Mouse (Mus musculus): Measurements from ENCODE around the gene Man1a2. TPM values are rescaled to one million over a fixed set of nuclear protein-coding genes. Genes with fewer than 3 reads are reported as not detected.

Man1a2 gene
- polyA plus RNA-seq, 1 experiment from 2014 or later = 39.1 TPM

DNA sequence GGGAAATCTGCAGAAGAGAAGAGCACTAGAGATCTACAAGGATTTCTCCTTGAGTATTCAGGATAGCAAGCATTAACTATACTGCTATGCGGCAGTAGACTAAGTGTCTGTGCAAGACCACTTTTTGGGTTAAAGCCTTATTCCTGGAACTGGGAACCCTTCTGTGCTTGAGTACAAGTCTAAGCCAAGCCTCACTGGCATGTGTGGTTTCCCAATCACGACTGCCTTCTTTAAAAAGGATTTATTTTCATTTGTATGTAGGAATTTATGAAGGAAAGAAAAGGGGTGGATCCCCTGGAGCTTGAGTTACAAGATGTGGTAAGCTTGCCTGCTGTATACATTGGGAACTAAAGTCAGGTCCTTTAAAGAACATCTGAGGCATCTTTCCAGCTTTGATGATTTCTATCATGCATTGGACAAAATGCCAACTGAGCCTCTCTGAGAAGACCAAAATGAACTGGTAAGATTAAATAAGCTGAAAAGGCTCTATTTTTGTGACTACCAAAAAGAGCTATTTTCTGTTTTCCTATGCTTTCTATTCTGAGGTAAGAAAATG lies 86.0 kb downstream of the Man1a2 start:
- H3K4me2 ChIP-seq (replicated peaks) = no peak overlapping the region
- no peak overlapping the region for H3K9ac ChIP-seq (replicated peaks)
- H3K9me3 ChIP-seq = no peaks in the 10 kb centered on the region
- 90% methylated on average over 2 of the region's 2 CpGs for WGBS
- no peak overlapping the region for H3K27ac ChIP-seq (replicated peaks)
- no peaks in the 10 kb centered on the region for H3K36me3 ChIP-seq
- no peak for ATAC-seq (replicated peaks)
- no peak overlapping the region for H3K4me3 ChIP-seq
- H3K27me3 ChIP-seq = no peaks in the 10 kb centered on the region
- no peaks in the 10 kb centered on the region for H3K4me1 ChIP-seq

DNA sequence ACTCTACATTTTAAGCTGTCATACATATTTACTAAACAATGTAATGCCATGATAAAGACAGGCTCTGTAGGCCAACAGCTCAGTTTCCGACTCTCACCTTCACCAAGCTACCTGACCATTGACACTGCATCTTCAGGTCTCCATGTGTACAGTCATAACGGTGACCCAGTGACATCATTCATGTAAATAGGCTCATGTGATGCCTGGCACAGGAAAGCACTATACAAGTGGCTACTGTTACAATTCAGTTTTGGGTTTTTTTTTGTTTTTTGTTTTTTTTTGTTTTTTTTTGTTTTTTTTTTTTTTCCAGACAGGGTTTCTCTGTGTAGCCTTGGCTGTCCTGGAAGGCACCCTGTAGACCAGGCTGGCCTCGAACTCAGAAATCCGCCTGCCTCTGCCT lies 94.2 kb downstream of the Man1a2 start:
- H3K9ac ChIP-seq (replicated peaks) = no peak overlapping the region
- H3K27ac ChIP-seq (replicated peaks) = no peak overlapping the region
- ATAC-seq (replicated peaks) = no peak
- WGBS = 91% methylated on average over 4 of the region's 4 CpGs
- H3K9me3 ChIP-seq = no peaks in the 10 kb centered on the region
- no peaks in the 10 kb centered on the region for H3K27me3 ChIP-seq
- H3K36me3 ChIP-seq = 0 out of 2 replicates have a peak, but pooled peaks cover 2% of the 10 kb centered on the region
- H3K4me2 ChIP-seq (replicated peaks) = no peak overlapping the region
- H3K4me3 ChIP-seq = no peak overlapping the region
- H3K4me1 ChIP-seq = no peaks in the 10 kb centered on the region

DNA sequence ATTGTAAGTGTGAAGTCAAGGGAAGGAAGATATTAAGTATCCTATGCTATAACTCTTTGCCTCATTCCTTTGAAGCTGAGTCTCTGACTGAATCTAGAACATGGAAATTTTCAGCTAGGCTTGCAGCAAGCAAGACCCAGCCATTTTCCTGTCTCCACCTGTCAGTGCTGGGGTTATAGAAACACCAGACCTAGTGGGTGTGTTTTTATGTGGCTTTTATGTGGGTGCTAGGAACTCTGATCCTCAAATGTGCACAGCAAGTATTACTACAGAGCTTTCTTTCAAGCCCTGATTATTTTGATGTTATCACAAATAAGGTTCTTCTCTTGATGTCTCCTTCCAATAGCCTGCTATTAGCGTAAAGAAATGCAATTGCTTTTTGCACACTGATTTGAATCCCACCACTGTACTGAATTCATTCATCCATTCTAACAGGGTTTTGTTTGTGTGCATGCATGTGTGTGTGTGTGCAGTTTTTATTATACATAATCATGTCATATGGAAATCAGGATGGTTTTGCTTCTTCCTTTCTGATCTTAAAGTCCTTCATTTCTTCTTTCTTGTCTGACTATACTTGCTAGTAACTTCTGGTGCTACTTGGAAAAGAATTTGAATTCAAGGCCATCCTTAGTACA lies 102.5 kb downstream of the Man1a2 start:
- Histone ChIP-seq H3K4me1 (no peaks in the 10 kb centered on the region), H3K4me3 (no peak overlapping the region), H3K4me2 (replicated peaks) (no peak overlapping the region), H3K9ac (replicated peaks) (no peak overlapping the region), H3K9me3 (no peaks in the 10 kb centered on the region), H3K27me3 (no peaks in the 10 kb centered on the region), H3K27ac (replicated peaks) (no peak overlapping the region), H3K36me3 (0 out of 2 replicates have a peak, but pooled peaks cover 2% of the 10 kb centered on the region)
- 67% methylated on average over 1 of the region's 1 CpGs for WGBS
- ATAC-seq (replicated peaks) = no peak

GRCm38 (mm10) chr3:100572571-100573183 lies 112.6 kb downstream of the Man1a2 start:
- H3K36me3 ChIP-seq = no peaks in the 10 kb centered on the region; the same call in 1 of the 2 replicates
- WGBS = 78% methylated on average over 3 of the region's 3 CpGs
- ATAC-seq (replicated peaks) = no peak
- H3K27ac ChIP-seq (replicated peaks) = no peak overlapping the region
- no peaks in the 10 kb centered on the region for H3K9me3 ChIP-seq
- no peak overlapping the region for H3K4me2 ChIP-seq (replicated peaks)
- no peaks in the 10 kb centered on the region for H3K27me3 ChIP-seq
- no peak overlapping the region for H3K9ac ChIP-seq (replicated peaks)
- no peaks in the 10 kb centered on the region for H3K4me1 ChIP-seq
- H3K4me3 ChIP-seq = no peak overlapping the region

DNA sequence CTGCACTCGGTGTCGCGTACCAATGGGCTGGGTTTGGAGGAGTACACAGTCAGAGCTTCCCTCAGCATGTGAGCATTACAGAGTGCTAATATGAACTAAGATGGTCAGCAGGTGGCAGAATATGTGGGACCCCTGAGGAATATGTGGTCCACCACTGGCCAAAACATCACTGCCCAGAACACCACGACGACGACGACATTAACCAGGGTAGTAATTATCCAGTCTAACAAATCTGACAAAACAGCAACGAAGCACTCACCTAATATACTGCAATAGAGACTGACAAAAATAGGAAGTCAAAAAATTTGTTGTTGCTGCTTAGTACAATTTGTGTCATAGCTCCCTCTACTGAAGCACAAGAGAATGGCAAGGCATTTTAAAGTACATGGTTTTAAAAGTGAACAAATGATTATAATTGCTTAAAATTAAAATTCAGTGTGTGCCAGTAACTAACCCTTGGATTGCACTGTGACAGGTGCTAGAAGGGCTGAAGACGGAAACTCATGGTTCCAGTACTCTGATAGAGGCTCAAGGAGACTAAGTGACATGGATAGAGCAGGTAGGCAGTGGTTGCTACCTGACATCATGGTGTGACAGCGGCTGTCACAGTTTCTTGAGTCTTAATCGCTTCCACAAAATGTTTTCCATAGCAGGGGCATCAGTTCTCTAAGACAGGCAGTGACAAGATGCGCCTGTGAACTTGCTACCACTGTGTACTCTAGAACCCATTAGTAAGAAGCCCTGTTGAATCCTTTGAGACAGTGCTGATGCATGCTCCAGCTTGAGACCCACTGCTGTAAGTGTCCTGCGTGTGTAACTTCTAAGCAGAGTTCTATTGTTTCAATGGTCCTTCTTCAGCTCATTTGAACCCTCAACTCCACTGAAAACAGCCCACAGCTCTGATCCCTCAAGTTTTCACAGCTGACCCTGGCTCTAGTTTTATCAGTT lies 116.6 kb downstream of the Man1a2 start:
- Histone ChIP-seq H3K4me2 (replicated peaks) (no peak overlapping the region), H3K4me1 (no peaks in the 10 kb centered on the region), H3K36me3 (0 out of 2 replicates have a peak, but pooled peaks cover 5% of the 10 kb centered on the region), H3K27ac (replicated peaks) (no peak overlapping the region), H3K27me3 (no peaks in the 10 kb centered on the region), H3K9me3 (no peaks in the 10 kb centered on the region), H3K4me3 (no peak overlapping the region), H3K9ac (replicated peaks) (no peak overlapping the region)
- ATAC-seq (replicated peaks) = peak; percentile 43; the same call in 1 of the 2 replicates
- WGBS = 87% methylated on average over 13 of the region's 13 CpGs

DNA sequence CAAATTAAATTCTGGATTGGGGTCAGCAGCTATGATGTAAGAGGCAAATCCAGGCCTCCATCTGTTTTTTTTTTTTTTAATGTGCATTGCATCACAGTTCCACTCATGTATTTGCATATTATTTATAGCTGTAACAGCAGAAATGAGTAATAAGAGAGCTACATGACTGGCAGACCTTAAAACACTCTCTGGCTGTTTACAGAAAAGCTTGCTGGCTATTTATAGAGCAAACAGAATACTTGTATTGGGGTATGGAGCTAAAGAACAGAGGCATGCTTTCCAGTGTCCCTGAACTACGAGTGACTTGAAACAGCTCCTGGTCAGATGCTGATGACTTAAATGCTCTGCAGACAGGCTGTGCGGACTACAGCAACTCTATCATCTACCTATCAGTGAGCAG lies 121.7 kb downstream of the Man1a2 start:
- no peak overlapping the region for H3K27ac ChIP-seq (replicated peaks)
- ATAC-seq (replicated peaks) = no peak
- no peaks in the 10 kb centered on the region for H3K9me3 ChIP-seq
- no peaks in the 10 kb centered on the region for H3K4me1 ChIP-seq
- WGBS = 81% methylated on average over 2 of the region's 2 CpGs
- H3K27me3 ChIP-seq = no peaks in the 10 kb centered on the region
- H3K9ac ChIP-seq (replicated peaks) = no peak overlapping the region
- 0 out of 2 replicates have a peak, but pooled peaks cover 5% of the 10 kb centered on the region for H3K36me3 ChIP-seq
- no peak overlapping the region for H3K4me3 ChIP-seq
- no peak overlapping the region for H3K4me2 ChIP-seq (replicated peaks)

DNA sequence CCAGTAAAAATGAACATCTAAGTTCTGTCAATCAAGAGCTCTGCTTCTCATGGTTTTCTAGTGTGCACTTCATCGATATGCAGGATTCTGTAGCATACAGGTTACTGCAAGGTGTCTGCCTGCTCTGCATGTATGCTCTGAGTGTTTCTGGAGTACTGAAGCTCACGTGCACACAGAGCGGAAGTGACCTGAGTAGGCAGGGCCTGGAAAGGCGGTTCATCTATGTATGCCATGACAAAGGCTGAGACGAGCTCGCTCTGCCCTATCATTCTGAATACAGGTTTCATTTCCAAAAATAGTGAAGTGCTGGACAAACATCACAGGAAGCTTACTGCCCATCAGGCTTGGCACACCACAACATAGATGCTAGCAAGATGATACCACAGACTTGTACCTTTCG lies 122.8 kb downstream of the Man1a2 start:
- H3K9ac ChIP-seq (replicated peaks) = no peak overlapping the region
- H3K27me3 ChIP-seq = no peaks in the 10 kb centered on the region
- H3K4me2 ChIP-seq (replicated peaks) = no peak overlapping the region
- WGBS = 91% methylated on average over 7 of the region's 7 CpGs
- H3K9me3 ChIP-seq = no peaks in the 10 kb centered on the region
- H3K36me3 ChIP-seq = 0 out of 2 replicates have a peak, but pooled peaks cover 5% of the 10 kb centered on the region
- H3K27ac ChIP-seq (replicated peaks) = no peak overlapping the region
- H3K4me3 ChIP-seq = no peak overlapping the region
- no peaks in the 10 kb centered on the region for H3K4me1 ChIP-seq
- ATAC-seq (replicated peaks) = no peak

DNA sequence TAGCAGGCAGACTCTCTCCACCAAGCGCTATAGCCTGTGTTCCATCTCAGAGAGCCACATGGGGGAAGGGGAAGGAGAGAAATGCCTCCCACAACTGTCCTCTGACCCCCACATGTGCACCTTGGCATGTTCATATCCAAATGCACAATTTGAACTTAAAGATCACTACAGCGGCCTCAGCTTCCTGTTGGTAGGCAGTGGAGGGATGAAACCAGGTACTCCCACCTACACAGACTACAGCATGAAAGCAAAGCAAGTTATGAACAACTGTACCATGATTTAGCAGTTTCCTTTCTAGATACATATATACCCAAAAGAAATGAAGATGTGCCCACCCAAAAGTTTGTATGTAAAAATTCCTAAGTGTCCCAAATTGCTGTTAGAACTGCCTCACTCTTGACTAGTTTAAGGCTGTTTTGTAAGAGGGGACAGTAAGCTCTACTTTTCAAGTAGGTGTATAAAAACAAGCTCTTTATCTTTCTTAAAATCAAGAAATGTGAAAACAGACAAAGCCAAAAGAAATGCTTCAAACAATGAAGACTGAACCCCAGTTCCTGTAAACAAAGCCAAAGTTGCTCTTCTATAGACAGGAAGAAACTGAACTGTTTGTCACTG lies 123.6 kb downstream of the Man1a2 start:
- Histone ChIP-seq H3K9ac (replicated peaks) (no peak overlapping the region), H3K27ac (replicated peaks) (no peak overlapping the region), H3K9me3 (no peaks in the 10 kb centered on the region), H3K4me3 (no peak overlapping the region), H3K36me3 (0 out of 2 replicates have a peak, but pooled peaks cover 5% of the 10 kb centered on the region), H3K4me2 (replicated peaks) (no peak overlapping the region), H3K27me3 (no peaks in the 10 kb centered on the region), H3K4me1 (no peaks in the 10 kb centered on the region)
- ATAC-seq (replicated peaks) = no peak
- 92% methylated on average over 2 of the region's 2 CpGs for WGBS

DNA sequence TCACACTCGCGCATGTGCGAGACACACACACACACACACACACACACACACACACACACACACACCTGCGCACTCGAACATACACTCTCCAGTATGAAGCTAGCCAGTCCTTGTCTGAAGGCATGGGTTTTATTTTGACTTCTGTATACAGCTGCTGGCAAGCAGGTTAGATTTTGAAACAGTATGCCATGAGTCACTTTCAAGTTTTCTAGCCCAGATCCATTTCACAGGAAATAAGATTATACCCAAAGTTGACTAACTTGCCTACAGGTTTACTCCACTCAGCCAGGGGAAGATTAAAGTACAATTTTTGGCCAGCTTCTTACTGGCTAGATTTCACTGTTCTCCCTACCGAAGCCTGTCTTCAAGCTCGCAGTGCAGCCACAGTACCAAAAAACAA lies 125.9 kb downstream of the Man1a2 start:
- Histone ChIP-seq H3K27me3 (no peaks in the 10 kb centered on the region), H3K4me2 (replicated peaks) (no peak overlapping the region), H3K9me3 (no peaks in the 10 kb centered on the region), H3K4me3 (no peak overlapping the region), H3K4me1 (no peaks in the 10 kb centered on the region), H3K27ac (replicated peaks) (no peak overlapping the region), H3K9ac (replicated peaks) (no peak overlapping the region), H3K36me3 (no peaks in the 10 kb centered on the region)
- 96% methylated on average over 7 of the region's 7 CpGs for WGBS
- ATAC-seq (replicated peaks) = no peak

DNA sequence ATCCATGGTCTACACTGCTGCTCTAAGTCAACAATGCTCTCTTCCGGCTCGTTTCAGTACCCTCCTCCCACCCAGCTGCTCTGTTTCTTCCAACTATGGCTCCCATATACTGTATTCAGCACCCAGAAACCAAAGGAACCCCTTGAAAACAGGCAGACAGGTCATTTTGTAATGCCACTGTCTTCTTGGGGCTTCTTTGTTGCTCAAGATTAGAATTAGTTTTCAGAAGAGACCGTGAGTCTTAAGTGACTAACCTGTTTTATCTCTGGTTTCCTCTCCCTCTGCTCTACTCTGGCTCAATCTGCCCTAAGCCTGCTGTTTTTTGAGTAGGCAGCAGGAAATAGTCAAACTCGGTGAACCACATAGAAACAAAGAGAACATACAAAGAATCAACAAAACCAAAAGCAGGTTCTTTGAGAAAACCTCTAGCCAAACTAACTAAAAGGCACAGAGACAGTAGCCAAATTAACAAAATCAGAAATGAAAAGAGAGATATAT lies 127.0 kb downstream of the Man1a2 start:
- no peak for ATAC-seq (replicated peaks)
- H3K4me1 ChIP-seq = no peaks in the 10 kb centered on the region
- no peaks in the 10 kb centered on the region for H3K27me3 ChIP-seq
- no peak overlapping the region for H3K9ac ChIP-seq (replicated peaks)
- WGBS = 79% methylated on average over 4 of the region's 4 CpGs
- H3K4me3 ChIP-seq = no peak overlapping the region
- no peak overlapping the region for H3K27ac ChIP-seq (replicated peaks)
- no peak overlapping the region for H3K4me2 ChIP-seq (replicated peaks)
- no peaks in the 10 kb centered on the region for H3K9me3 ChIP-seq
- H3K36me3 ChIP-seq = no peaks in the 10 kb centered on the region

DNA sequence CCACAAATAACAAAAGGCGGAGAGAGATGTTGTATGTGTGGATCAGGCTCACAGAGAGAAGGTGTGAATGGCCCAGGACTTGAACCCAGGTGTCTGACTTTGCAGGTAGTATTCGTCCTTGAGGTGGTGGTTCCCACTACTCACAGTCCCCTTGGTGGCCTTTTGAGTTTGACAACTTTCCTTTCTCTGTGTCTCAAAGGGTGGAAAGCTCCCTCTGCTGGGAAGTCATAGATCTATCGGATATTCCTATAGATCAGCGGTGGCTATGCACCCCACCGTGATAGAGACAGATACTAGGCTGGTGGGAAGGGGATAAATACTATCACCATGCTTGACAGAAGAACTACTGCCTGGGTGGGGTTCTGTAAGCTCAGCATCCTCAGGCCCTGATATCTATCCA lies 130.5 kb downstream of the Man1a2 start:
- no peak overlapping the region for H3K4me2 ChIP-seq (replicated peaks)
- H3K27me3 ChIP-seq = no peaks in the 10 kb centered on the region
- whole genome bisulfite sequencing = 44% methylated on average over 5 of the region's 5 CpGs
- H3K9ac ChIP-seq (replicated peaks) = no peak overlapping the region
- H3K36me3 ChIP-seq = no peaks in the 10 kb centered on the region
- H3K4me1 ChIP-seq = no peaks in the 10 kb centered on the region
- H3K4me3 ChIP-seq = no peak overlapping the region
- H3K27ac ChIP-seq (replicated peaks) = no peak overlapping the region
- no peaks in the 10 kb centered on the region for H3K9me3 ChIP-seq
- no peak for ATAC-seq (replicated peaks)
